Mouse (Mus musculus) ES-Bruce4 (cell line): ENCODE measurements at regions not wholly inside any gene's neighbourhood (a gene's known extent, or its start where the extent isn't known, plus 50 kb on each side); places are given as distances from the start of the nearest gene placed in this dataset.

Source experiments
- H3K27ac ChIP-seq: 2 replicates; pipeline ENCODE4 v1.5.1; 2012; ENCODE audit warnings: low read length, inconsistent platforms; ENCODE audit not compliant: insufficient read depth
- H3K27me3 ChIP-seq: 2 replicates; pipeline ENCODE4 v1.6.1; 2012; ENCODE audit warnings: mild to moderate bottlenecking, low read length, inconsistent platforms; ENCODE audit not compliant: control insufficient read depth, poor library complexity, insufficient read depth, severe bottlenecking
- H3K36me3 ChIP-seq: 2 replicates; pipeline ENCODE4 v1.6.1; 2012; ENCODE audit warnings: inconsistent platforms, mild to moderate bottlenecking, low read length, moderate library complexity; ENCODE audit not compliant: control insufficient read depth, poor library complexity, insufficient read depth, severe bottlenecking
- H3K4me1 ChIP-seq: one replicate; pipeline ENCODE4 v1.8.1; 2011; ENCODE audit warnings: low read length; ENCODE audit not compliant: control insufficient read depth, insufficient read depth
- H3K4me3 ChIP-seq: 2 replicates; pipeline ENCODE4 v1.5.1; 2011; ENCODE audit warnings: low read depth, mild to moderate bottlenecking, low read length
- H3K9ac ChIP-seq: 2 replicates; pipeline ENCODE4 v1.6.1; 2012; ENCODE audit warnings: low read depth, mild to moderate bottlenecking, inconsistent platforms; ENCODE audit not compliant: poor library complexity, severe bottlenecking
- H3K9me3 ChIP-seq: replicated peaks from 2 replicates; pipeline ENCODE4 v1.6.1; 2012; ENCODE audit warnings: mild to moderate bottlenecking, low read length, inconsistent platforms; ENCODE audit not compliant: control insufficient read depth, poor library complexity, insufficient read depth, severe bottlenecking
- CTCF ChIP-seq: IDR thresholded peaks from one replicate; pipeline ENCODE4 v1.8.1; 2011; ENCODE audit warnings: low read depth, low read length
- EP300 ChIP-seq: IDR thresholded peaks from 2 replicates; pipeline ENCODE4 v1.6.1; 2011; ENCODE audit warnings: low read depth, low read length; ENCODE audit not compliant: insufficient read depth
- POLR2A ChIP-seq: IDR thresholded peaks from one replicate; pipeline ENCODE4 v1.8.1; 2011; ENCODE audit warnings: low read length; ENCODE audit not compliant: insufficient read depth

DNA sequence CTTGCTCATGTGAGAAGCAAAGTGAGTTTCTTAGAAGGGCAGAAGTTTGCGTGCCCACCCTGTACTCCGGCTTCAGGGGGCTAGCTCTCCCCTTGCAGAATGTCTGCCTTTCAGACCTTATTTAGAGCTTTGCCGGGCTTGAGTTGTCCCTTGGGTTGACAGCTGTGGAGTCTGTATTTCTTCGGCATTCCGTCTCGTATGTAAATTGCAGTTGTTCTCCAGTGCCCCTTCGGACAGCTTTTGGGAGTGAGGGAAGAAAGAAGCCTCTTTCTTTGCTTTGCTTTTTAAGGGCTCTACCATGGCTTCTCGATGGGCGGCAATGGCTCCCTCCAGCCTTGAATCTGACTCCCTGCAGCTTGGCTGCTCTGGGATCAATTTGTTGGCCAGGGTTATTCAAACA is 386.9 kb upstream of the Pmfbp1 start:
- TF ChIP-seq POLR2A (no peak), CTCF (no peak), EP300 (no peak)
- Histone ChIP-seq H3K9ac (no peak overlapping the region), H3K4me3 (no peak overlapping the region), H3K27me3 (no peaks in the 10 kb centered on the region), H3K27ac (no peak overlapping the region), H3K36me3 (no peaks in the 10 kb centered on the region), H3K9me3 (no peaks in the 10 kb centered on the region; the same call in 1 of the 2 replicates), H3K4me1 (no peaks in the 10 kb centered on the region)

- Histone ChIP-seq H3K4me3 (no peak overlapping the region), H3K27me3 (no peaks in the 10 kb centered on the region), H3K4me1 (no peaks in the 10 kb centered on the region), H3K9me3 (no peaks in the 10 kb centered on the region; the same call in 1 of the 2 replicates), H3K27ac (no peak overlapping the region), H3K9ac (no peak overlapping the region), H3K36me3 (no peaks in the 10 kb centered on the region)
- TF ChIP-seq EP300 (no peak), POLR2A (no peak), CTCF (no peak)
Measured at GRCm38 (mm10) chr8:109107762-109108161, 386.1 kb upstream of the Pmfbp1 start.

- H3K9me3 ChIP-seq, result no peaks in the 10 kb centered on the region; the same call in 1 of the 2 replicates
- H3K36me3 ChIP-seq, result no peaks in the 10 kb centered on the region
- TF ChIP-seq POLR2A (no peak), EP300 (no peak), CTCF (no peak)
- no peak overlapping the region for H3K27ac ChIP-seq
- H3K9ac ChIP-seq, result no peak overlapping the region
- no peaks in the 10 kb centered on the region for H3K27me3 ChIP-seq
- no peak overlapping the region for H3K4me3 ChIP-seq
- no peaks in the 10 kb centered on the region for H3K4me1 ChIP-seq
Measured at GRCm38 (mm10) chr8:109109390-109109789, 384.4 kb upstream of the Pmfbp1 start.

DNA sequence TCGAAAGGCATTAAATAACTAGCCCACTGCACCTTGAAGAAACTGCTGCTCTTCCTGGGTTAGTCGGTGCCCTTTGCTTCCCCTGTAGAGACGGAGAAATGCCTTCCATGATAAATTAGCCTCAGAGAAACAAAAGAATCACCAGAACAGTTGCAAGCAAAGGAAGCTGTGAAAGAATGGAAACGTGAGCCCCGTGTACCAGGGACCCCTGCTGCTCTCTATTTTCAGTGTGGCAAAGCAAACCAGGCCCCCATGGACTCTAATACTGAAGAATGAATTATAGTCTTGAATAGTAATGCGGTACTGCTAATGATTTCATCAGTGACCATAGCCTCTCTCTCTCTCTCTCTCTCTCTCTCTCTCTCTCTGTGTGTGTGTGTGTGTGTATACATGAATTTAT is 372.1 kb upstream of the Pmfbp1 start:
- Histone ChIP-seq H3K9me3 (peaks cover 3% of the 10 kb centered on the region; the same call in 1 of the 2 replicates), H3K4me1 (no peaks in the 10 kb centered on the region), H3K9ac (no peak overlapping the region), H3K27me3 (no peaks in the 10 kb centered on the region), H3K4me3 (no peak overlapping the region), H3K36me3 (no peaks in the 10 kb centered on the region), H3K27ac (no peak overlapping the region)
- no peak for TF ChIP-seq EP300
- no peak for TF ChIP-seq CTCF
- TF ChIP-seq POLR2A, result no peak

GRCm38 (mm10) chr8:109142495-109143158 is 351.2 kb upstream of the Pmfbp1 start:
- TF ChIP-seq CTCF (no peak), EP300 (no peak), POLR2A (no peak)
- no peak overlapping the region for H3K4me3 ChIP-seq
- no peak overlapping the region for H3K9ac ChIP-seq
- no peaks in the 10 kb centered on the region for H3K36me3 ChIP-seq
- no peaks in the 10 kb centered on the region for H3K4me1 ChIP-seq
- H3K27me3 ChIP-seq, result no peaks in the 10 kb centered on the region
- no peaks in the 10 kb centered on the region for H3K9me3 ChIP-seq
- no peak overlapping the region for H3K27ac ChIP-seq

DNA sequence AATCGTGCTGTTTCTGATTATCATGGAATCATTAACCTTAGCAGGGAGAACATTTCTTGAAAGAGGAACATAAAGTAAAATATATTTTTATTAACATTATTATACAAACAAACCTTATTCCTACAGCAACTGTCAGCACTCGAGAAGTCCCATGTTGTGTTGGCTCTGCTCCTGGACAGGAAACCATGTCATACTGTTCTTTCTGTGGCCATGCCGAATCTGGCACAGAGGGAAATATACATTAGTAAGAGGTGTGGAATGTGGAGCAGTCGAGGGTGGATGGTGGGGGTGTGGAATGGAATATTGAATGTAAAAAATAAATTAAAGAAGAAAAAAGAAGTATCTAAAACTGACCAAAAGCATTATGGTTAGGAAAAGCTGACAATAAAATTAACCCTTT is 342.1 kb upstream of the Pmfbp1 start:
- no peak overlapping the region for H3K27ac ChIP-seq
- no peak overlapping the region for H3K4me3 ChIP-seq
- no peaks in the 10 kb centered on the region for H3K27me3 ChIP-seq
- H3K4me1 ChIP-seq, result no peaks in the 10 kb centered on the region
- no peaks in the 10 kb centered on the region for H3K36me3 ChIP-seq
- H3K9me3 ChIP-seq, result peaks cover 5% of the 10 kb centered on the region; the same call in 1 of the 2 replicates
- H3K9ac ChIP-seq, result no peak overlapping the region
- TF ChIP-seq CTCF (no peak), POLR2A (no peak), EP300 (no peak)
